Mouse (Mus musculus) ovary, postnatal 14 days (tissue): ENCODE data around the gene Med24.
"Not testable (repeated sequence)": the region's sequence is repeated elsewhere in the genome, so short reads cannot be mapped to it uniquely, and the experiment has no call there.

ENCODE experiments used
- DNase-seq: peaks from one replicate; pipeline ENCODE4 v3.0.0; 2022; ENCODE audit warnings: low spot score

Med24 gene

DNA sequence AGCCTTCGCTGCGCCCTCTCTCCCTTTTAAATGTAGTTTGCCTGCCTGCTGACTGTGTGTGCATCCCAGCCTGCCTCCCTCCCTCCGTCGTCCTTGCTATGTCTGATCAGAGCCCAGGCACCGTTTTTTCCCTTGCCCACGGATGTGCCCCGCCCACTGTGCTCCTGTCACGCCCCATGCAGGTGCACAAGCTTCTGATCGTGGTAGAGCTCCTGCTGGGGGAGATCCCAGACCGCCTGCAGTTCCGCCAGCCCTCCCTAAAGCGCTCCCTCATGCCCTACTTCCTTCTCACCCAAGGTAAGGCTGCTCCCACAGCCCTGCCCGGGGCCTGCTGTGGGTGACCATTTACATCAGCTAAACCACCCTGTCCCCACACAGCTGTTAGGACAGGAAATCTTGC lies 36.0 kb downstream of the Med24 start:
- no peak for DNase-seq

DNA sequence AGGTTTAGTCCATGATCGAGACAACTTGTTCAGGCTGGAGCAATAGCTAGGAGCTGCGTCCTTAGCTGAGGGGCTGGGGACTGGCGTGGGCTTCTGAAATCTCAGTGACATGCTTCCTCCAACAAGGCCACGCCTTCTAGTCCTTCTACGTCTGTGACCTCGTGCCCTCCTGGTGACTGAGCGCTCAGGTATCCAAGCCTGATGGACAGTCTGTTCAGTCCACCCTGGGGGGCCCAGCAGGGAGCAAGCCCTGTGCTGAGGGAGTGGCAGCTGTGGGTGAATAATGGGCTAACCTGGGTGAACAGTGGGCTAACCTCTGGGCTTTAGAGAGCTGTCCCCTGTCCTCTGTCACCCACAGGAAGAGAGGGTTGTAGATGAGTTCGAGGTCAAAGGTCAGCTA lies 41.2 kb downstream of the Med24 start:
- no peak for DNase-seq

DNA sequence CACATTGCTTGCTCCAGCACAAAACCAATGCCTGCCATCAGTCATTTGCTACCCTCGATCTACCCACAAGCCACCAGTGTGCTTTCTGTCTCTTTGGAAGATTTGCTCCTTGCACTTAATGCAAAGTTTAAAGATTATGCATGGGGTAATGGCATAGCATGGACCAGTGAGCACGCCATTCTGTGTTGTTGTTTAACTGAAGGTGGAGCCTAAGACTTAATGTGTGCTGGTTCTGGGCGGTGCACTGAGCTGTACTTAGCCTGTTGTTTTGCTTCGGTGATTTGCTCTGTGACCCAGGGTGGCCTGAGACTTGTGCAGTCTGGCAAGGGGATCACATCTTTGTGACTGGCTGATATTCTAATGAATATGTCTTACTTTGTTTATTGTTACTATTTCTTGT lies 42.3 kb downstream of the Med24 start:
- no peak for DNase-seq

DNA sequence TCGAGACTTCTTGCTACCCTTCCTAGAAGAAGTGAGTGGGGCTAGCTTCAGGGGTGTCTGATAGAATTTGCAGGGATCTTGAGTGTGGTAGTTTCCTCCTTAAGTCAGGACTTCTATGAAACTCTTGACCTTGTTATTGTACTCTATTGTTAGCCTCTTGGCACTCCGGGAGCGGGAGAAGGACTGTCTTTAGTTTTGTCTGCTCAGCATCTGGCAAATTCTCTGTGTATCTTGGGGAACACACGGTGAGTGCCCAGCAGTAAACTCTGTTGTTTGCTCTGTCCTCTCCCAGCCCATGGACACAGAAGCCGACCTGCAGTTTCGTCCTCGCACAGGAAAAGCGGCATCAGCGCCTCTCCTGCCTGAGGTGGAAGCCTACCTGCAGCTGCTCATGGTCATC lies 43.6 kb downstream of the Med24 start:
- no peak for DNase-seq

DNA sequence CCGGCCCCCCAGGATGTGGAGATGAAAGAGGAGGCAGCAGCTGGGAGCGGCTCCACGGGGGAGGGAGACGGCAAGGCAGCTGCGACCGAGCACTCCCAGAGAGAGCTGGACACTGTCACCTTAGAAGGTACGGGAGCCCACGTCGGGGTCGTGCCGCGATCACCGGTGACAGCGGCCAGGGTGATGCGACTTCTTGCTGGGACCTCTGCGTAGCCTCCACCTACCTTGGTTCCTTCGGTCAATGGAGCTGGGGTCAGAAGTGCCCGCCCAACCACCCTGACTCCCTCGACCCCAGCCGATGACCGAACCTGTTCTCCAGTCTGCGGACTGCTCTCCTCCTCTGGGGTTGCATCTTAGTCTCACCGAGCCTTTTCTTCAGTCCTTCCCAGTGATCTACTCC lies 46.4 kb downstream of the Med24 start:
- DNase-seq: no peak

DNA sequence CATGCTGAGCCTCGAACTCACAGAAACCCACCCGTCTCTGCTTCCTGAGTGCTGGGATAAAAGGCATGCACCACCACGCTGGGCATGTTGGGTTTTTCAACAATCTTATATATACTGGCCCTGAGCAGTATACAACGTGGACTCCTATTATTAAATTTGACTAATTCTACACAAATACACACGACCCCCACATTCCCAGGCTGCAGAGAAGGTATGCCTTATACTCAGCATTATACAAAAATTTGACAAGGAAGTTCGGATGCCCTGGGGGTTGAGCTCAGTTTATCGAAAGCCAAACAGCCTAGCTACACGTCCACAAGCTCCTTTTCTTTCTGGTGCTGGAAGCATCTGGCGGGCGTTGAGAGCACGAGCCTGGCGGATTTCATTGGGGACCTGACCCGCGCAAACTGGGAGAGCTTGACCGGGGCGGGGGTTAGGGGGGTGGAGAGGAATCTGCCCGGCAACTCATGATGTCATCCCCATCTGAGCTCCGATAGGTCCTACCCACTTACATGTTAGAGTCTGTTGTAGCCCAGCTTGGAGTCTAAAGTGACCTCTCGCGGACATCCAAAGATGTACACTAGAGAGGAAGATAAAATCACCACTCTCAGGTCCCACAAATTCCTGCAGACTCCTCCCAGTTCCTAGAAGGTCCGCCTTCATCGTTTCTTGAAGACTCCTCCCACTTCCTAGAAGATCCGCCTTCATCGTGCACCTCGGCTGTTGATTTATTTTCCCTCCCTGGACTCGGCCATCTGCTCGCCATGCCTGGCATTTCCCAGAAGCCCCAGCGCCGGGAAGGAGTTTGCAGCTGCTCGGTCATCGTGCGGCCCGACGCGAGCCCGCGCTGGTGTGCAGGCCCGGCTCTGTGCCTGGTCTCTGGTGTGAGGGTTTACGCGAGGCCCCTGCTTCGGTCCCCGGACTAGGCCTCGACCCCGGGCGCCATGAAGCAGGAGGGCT lies 47.2 kb downstream of the Med24 start, which contains the start of gene Psmd3:
Gene Psmd3, plus strand, starts transcription at position 769 of the 960 bp plus-strand sequence.
- DNase-seq: peak; percentile 98

DNA sequence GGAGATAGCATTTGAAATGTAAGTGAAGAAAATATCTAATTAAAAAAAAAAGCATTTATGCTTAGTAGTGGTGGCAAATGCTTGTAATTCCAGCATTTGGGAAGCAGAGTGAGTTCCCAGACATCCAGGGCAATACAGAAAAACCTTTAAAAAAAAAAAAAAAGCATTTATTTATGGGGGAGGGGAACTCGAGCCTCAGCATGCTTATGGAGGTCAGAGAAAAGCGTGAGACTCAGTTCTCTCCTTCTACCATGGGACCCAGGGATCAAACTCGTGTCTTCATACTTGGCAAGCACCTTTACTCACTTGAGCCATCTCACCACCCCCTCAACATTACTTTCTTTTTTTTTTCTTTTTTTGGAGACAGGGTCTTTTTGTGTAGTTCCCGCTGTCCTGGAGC lies 48.0 kb downstream of the Med24 start:
- DNase-seq: no peak

DNA sequence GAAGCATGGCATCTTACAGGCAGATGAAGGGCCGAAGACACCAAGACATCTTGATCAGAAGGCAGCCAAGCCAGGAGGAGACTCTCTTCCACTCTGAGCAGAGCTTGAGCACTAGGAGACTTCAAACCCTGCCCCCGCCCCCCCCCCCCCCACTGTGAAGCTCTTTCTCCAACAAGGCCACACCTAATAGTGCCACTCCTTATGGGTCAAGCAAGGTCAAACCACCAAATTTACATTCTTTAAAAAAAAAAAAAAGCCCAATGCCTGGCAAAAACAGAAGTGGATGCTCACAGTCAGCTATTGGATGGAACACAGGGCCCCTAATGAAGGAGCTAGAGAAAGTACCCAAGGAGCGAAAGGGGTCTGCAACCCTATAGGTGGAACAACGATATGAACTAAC lies 48.6 kb downstream of the Med24 start:
- not testable (repeated sequence) for DNase-seq

DNA sequence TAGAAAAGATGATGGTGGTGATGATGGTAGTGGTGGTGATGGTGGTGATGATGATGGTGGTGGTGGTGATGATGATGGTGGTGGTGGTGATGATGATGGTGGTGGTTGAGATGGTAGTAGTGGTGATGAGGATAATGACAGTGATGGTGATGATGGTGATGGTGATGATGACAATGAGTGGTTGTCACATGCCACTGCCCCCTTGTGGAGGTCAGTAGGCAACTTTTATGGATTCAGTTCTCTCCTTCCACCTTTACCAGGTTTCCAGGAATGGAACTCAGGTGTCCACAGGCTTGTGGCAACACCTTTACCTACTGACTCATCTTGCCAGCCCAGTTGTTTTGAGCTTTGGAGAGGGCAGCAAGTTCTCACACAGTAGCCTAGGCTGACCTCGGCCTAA lies 49.2 kb downstream of the Med24 start:
- no peak for DNase-seq

DNA sequence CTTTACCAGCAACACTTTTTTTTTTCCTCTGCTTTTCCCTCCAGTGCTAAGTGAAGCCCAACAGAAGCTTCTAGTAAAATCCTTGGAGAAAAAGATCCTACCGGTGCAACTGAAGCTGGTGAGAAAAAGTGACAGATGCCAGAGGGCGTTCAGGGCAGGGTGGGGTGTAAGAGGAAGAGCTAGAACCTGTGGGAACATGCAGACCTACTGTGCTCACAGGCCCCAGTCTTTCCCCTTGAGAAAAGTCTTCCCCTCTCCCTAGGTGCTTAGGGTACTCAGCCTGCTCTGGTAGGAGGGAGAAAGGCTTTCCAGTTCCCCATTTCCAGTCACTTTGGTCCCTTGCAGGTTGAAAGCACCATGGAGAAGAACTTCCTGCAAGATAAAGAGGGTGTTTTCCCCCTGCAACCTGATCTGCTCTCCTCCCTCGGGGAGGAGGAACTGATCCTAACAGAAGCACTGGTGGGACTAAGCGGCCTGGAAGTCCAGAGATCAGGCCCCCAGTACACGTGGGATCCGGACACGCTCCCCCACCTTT lies 53.3 kb downstream of the Med24 start:
- DNase-seq: no peak

DNA sequence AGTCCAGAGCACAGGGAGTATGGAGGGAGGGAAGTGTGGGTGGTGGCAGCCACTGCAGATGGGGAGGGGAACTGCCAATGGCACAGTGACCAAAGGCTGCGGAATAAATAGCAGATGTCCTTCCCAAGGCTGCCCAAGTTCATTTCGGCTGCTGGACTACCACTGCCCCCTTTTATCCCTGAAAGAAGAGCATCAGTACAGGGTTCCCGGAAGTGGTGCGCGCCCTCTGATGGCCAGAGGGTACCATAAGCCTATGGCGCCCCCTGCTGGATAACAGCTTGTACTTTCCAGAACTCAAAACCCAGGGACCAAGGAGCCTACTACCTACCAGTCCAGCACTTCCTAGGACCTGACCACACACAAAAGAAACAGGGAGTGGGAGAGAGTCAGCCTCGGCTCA lies 56.1 kb downstream of the Med24 start:
- peak; percentile 49 for DNase-seq

DNA sequence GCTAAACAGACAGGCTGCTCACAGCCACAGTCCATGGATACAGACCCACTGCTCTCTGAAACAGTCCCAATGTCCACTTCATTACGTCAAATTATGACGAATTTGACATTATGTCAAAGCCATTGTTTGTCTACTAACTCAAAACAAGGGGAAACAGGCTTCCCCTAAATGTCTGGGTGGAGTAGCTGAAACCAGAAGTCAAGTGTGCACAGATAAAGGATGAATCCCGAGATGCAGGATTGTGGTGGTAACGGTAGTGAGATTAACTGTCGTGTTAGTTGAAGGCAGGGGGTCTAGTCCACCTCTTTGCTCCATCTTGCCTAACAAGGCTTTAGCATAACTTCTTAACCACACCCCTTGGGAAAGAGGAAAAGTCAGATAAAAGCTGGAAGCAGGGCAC lies 56.8 kb downstream of the Med24 start:
- no peak for DNase-seq

DNA sequence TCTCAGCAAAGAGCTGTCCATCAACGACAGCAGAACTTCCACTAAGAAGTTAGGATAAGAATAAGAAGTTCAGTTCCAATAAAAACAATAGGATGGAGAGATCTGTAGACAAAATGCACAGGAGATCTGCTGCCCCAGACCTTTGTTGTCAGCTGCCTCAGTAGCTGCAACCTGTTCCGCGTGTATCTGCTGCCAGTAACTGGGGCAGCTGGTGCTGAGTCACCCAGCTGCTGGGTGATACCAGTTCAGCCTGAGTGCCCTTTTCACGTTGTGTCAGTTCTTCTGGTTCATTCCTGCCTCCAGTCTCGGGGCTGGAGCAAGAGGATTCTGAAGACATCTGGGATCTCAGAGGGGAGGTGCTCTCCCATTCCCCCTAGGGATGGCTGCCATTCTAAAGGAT lies 57.4 kb downstream of the Med24 start:
- DNase-seq: no peak

DNA sequence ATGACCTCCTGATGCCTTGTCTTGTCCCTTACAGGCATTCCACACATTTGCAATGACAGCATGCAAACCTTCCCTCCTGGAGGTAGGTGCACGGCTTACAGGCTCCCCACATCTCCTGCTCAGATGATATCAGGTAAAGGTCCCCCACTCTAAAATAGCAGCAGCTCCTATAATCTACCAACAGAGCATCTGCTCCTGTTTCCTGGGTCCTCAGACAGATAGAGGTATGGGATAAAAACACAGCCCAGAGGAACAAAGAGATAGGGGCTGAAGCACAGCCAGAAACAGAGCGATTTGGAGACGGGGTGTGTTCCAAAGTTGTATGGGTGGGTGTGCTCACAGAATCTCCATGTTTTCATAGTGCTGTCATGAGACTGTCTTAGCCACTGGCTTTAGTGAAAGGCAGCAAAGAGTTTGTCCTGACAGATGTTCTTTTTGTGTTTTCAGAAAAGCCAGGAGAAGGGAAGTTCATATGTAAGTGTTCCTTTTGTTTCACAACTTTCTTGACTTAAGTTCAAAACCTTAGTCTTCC lies 57.9 kb downstream of the Med24 start:
- no peak for DNase-seq

DNA sequence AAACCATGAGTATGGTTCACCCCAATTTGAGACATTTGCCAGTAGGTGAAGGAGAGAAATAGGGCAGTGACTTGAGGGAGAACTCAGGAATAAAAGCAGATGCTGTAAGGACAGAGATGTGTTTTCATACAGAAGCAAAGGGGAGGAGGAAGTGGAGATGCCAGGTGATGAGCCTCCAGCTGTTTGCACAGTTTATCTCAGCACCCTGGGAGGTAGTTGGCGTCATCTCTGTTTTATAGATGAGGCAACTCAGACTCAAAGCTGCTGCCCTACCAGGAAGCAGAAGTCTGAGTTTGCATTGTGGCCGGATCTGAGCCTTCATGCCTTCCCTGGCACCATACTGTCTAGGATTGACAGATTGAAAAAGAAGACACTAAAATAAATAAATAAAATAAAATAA lies 60.3 kb downstream of the Med24 start:
- no peak for DNase-seq

DNA sequence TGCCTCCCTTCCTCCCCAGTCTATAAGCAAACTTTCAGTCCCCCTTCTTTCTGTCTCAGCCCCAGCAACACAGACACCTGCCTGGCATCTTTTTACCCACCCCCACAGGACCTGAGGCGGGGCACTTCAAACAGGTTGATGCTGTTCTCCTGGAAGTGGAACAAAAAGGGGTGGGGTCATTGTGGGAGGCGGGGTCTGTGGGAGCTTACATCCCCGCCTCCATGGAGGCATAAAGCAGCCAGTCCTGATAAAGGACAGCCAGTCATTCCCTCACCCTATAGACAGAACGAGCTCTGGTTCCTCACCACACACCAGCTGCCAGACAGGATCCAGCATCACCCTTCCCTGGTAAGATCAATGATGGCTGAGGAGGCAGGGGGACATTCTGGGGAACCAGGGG lies 65.1 kb downstream of the Med24 start, which contains the start of gene Gsdma:
Gene Gsdma, plus strand, starts transcription at position 261 of the 400 bp plus-strand sequence.
- no peak for DNase-seq

DNA sequence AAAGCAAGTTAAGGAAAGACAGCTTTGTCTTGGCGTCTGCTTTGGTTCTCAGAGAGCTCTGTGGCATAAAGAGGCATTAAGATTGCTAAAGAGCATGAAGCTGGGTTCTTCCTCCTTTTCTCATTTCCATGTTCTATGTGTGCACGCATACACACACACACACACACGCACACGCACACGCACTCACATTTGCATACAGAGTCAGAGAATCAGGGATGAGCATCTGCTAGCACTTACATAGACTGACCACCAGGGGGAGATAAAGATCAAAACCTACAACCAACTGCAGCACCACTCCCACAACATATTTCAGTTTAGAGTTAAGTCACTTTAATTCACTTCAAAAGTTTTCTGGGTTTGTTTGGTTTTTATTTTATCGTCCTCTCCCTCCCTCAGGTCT lies 68.7 kb downstream of the Med24 start:
- DNase-seq: peak; percentile 22

DNA sequence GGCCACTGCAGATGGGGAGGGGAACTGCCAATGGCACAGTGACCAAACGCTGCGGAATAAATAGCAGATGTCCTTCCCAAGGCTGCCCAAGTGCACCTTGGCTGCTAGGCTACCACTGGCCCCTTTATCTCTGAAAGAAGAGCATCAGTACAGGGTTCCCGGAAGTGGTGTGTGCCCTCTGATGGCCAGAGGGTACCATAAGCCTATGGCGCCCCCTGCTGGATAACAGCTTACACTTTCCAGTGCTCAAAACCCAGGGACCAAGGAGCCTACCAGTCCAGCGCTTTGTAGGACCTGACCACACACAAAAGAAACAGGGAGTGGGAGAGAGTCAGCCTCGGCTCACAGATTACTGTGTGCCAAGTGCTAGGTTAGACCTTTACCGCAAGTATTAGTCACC lies 74.2 kb downstream of the Med24 start:
- DNase-seq: peak; percentile 34
